Mouse (Mus musculus) heart, postnatal 25 days (tissue): Measurements from ENCODE around the gene Ensa. TPM values are rescaled to one million over a fixed set of nuclear protein-coding genes. Genes with fewer than 3 reads are reported as not detected.
A peak's percentile ranks its signal among the peaks of the same experiment; 100 is the strongest.
"Not testable (repeated sequence)": the region's sequence is repeated elsewhere in the genome, so short reads cannot be mapped to it uniquely, and the experiment has no call there.

Source experiments
- DNase-seq: peaks from one replicate; pipeline ENCODE4 v3.0.0; 2022; ENCODE audit warnings: low spot score
- intact Hi-C: fragments of 180-260 bp; cut with DNase I; formaldehyde crosslinking; loops from one replicate; pipeline ENCODE4 v1.15.1; 2025
- total RNA-seq, 2 experiments: library from RNA; stranded (reverse); gene quantifications; 2 replicates each; pipeline ENCODE4 v1.2.3; 2021

Ensa gene
- total RNA-seq, 2 experiments from 2014 or later, result 67.4 to 72.2 TPM

- no peak for DNase-seq
- intact Hi-C loops, result no loop called here
These were observed 10.8 kb downstream of the Ensa start for GRCm38 (mm10) chr3:95635636-95636035.

GRCm38 (mm10) chr3:95636072-95636471 is 11.3 kb downstream of the Ensa start:
- intact Hi-C loops, result no loop called here
- DNase-seq, result no peak

- DNase-seq, result no peak
- intact Hi-C loops, result no loop called here
These were observed 14.9 kb downstream of the Ensa start for GRCm38 (mm10) chr3:95639694-95640093.

- DNase-seq, result no peak
- intact Hi-C loops, result no loop called here
These were observed 18.3 kb downstream of the Ensa start for GRCm38 (mm10) chr3:95643097-95643496.

GRCm38 (mm10) chr3:95645313-95646235 is 20.8 kb downstream of the Ensa start:
- intact Hi-C loops, result no loop called here
- DNase-seq, result no peak

GRCm38 (mm10) chr3:95648016-95648415 is 23.2 kb downstream of the Ensa start:
- intact Hi-C loops, result no loop called here
- no peak for DNase-seq

GRCm38 (mm10) chr3:95650276-95651032 is 25.7 kb downstream of the Ensa start:
- intact Hi-C loops, result no loop called here
- DNase-seq, result peak; percentile 61

- intact Hi-C loops, result no loop called here
- no peak for DNase-seq
These were observed 26.2 kb downstream of the Ensa start for GRCm38 (mm10) chr3:95651033-95651373.

GRCm38 (mm10) chr3:95651391-95652203 is 26.8 kb downstream of the Ensa start:
- DNase-seq, result no peak
- intact Hi-C loops, result no loop called here

- DNase-seq, result no peak
- intact Hi-C loops, result no loop called here
These were observed 27.5 kb downstream of the Ensa start for GRCm38 (mm10) chr3:95652204-95652811.

- no peak for DNase-seq
- intact Hi-C loops, result no loop called here
These were observed 28.1 kb downstream of the Ensa start for GRCm38 (mm10) chr3:95652871-95653270.

- intact Hi-C loops, result no loop called here
- no peak for DNase-seq
These were observed 28.8 kb downstream of the Ensa start for GRCm38 (mm10) chr3:95653473-95654034.

GRCm38 (mm10) chr3:95654371-95654770 is 29.6 kb downstream of the Ensa start:
- intact Hi-C loops, result not testable (repeated sequence)

GRCm38 (mm10) chr3:95655437-95655836 is 30.6 kb downstream of the Ensa start:
- intact Hi-C loops, result no loop called here
- no peak for DNase-seq

More at GRCm38 (mm10) chr3:95654371-95654770, 29.6 kb downstream of the Ensa start:
- not testable (repeated sequence) for DNase-seq

- intact Hi-C loops, result no loop called here
- no peak for DNase-seq
These were observed 32.3 kb downstream of the Ensa start for GRCm38 (mm10) chr3:95657108-95657507.

GRCm38 (mm10) chr3:95657711-95658110 is 32.9 kb downstream of the Ensa start:
- intact Hi-C loops, result no loop called here
- no peak for DNase-seq

GRCm38 (mm10) chr3:95658236-95658867 is 33.6 kb downstream of the Ensa start, which contains the start of gene Mcl1:
Mcl1 (plus strand) TSS chr3:95658788.
- intact Hi-C loops, result no loop called here
- peak; percentile 95 for DNase-seq

- intact Hi-C loops, result no loop called here
- peak; percentile 80 for DNase-seq
These were observed 34.3 kb downstream of the Ensa start for GRCm38 (mm10) chr3:95658868-95659712.
